Mouse (Mus musculus): Measurements from ENCODE around the gene 3110009E18Rik. TPM values are rescaled to one million over a fixed set of nuclear protein-coding genes. Genes with fewer than 3 reads are reported as not detected.

Gene 3110009E18Rik
- 20.7 and 21.8 TPM in 2 replicates for polyA plus RNA-seq (2015; fragmentation: Nextera tagmentation; extraction: Ambion mirVana)

GRCm38 (mm10) chr1:120120969-120121811 is at the start of gene 3110009E18Rik, which contains the start of gene Dbi:
TSS of gene 3110009E18Rik (plus strand) at chr1:120121187.
TSS of gene Dbi (minus strand) at chr1:120121078.
- peak; percentile 96 for ATAC-seq
- WGBS = 1% methylated on average over 52 of the region's 52 CpGs
- H3K9ac ChIP-seq (replicated peaks) = peak within 1 kb of the TSS; percentile 80
- peaks cover 3% of the 10 kb centered on the region for H3K36me3 ChIP-seq
- no peaks in the 10 kb centered on the region for H3K27me3 ChIP-seq
- H3K27ac ChIP-seq = peak within 1 kb of the TSS; percentile 90
- no peaks in the 10 kb centered on the region for H3K9me3 ChIP-seq
- peak within 1 kb of the TSS; percentile 85 for H3K4me2 ChIP-seq (replicated peaks)
- peak within 1 kb of the TSS; percentile 63 for H3K4me3 ChIP-seq (replicated peaks)
- H3K4me1 ChIP-seq (replicated peaks) = peaks cover 36% of the 10 kb centered on the region

DNA sequence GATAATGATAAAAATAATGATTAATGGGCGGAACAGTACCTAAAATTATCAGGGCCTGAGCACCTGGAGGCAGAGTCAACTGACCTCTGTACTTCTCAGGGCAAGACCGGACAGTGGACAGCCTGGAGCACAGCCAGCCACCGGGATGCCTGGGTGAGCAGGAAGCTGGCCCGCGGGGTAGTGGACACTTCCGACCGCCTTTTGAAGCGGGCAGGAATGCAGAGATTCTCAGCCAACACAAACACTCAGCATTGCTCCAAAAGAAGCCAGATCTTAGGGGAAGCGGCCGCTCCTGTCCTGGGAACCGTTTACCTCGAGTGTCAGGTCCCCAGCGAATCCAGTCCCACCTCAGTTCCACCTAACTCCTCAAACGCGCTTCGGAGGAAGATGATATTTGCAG is 48.1 kb upstream of the 3110009E18Rik start:
- H3K27me3 ChIP-seq = peaks cover 51% of the 10 kb centered on the region
- no peak overlapping the region for H3K9ac ChIP-seq (replicated peaks)
- no peak for ATAC-seq
- H3K4me3 ChIP-seq (replicated peaks) = peak overlapping the region; percentile 43
- H3K4me2 ChIP-seq (replicated peaks) = peak overlapping the region; percentile 82
- no peaks in the 10 kb centered on the region for H3K9me3 ChIP-seq
- H3K27ac ChIP-seq = no peak overlapping the region
- no peaks in the 10 kb centered on the region for H3K36me3 ChIP-seq
- WGBS = 14% methylated on average over 16 of the region's 16 CpGs
- H3K4me1 ChIP-seq (replicated peaks) = peaks cover 16% of the 10 kb centered on the region

DNA sequence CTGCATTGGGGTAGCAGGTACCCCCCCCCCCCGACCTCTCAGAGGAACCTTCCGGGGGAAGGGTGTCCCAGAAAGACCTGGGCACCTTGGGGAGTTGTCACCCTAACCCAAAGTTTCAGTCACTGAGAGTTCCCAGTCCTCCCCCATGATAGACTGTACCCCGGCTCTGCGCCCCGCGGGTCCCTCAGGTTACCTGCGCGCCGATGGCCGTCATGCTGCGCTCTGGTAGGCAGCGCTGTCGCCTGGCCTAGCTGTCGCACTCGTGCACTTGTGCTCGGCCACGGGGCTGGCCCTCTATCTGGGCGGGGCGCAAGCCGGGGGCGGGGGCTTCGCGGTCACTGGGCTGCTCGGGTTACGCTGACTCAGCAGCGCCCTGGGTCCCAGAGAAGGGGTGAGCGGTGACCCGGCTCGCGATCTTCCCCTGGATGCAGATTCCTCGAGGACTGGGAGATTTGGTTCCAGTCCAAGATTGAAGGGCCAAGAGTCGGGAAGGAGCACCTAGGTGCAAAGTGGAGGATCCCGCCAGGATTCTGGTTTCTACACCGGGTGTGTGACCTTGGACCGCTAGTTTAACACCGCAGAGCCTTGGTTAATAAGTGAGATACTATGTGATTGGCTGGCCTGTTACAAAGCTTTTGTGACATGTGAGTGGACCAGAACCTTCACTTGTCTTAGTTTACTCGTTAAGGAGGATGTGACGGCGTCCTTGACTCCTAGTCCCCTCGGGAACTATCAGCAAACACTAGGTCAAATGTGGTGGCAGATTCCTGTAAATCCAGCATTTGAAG is 47.3 kb upstream of the 3110009E18Rik start, which contains the start of gene Tmem37:
Tmem37 (minus strand) TSS at position 556 of the 788 bp plus-strand sequence.
- ATAC-seq = peak; percentile 72
- Histone ChIP-seq H3K9ac (replicated peaks) (peak within 1 kb of the TSS; percentile 57; the same call in 1 of the 2 replicates), H3K4me1 (replicated peaks) (peaks cover 20% of the 10 kb centered on the region), H3K4me3 (replicated peaks) (peak within 1 kb of the TSS; percentile 43), H3K9me3 (no peaks in the 10 kb centered on the region), H3K27ac (no peak within 1 kb of the TSS), H3K36me3 (no peaks in the 10 kb centered on the region), H3K4me2 (replicated peaks) (peak within 1 kb of the TSS; percentile 82), H3K27me3 (peaks cover 51% of the 10 kb centered on the region)
- WGBS = 1% methylated on average over 40 of the region's 40 CpGs

DNA sequence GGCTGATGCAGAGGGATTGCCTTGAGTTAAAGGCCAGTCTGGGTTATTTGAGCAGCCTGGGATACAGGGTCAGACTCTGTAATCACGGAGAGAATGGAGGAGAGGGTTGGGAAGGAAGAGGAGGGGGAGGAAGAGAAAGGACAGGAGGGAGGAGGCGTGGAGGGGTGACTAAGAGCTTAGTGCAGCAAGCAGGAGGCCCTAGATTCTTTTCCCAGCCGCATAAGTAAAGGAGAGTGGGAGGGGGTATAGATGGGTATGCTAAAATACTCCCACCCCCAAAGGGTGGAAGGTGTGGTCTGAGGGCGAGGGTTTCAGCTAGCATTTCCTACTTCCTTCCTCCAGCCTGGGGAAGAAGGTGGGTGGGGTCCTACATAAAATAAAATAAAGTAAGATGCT is 46.7 kb upstream of the 3110009E18Rik start:
- no peak overlapping the region for H3K9ac ChIP-seq (replicated peaks)
- no peaks in the 10 kb centered on the region for H3K9me3 ChIP-seq
- H3K4me3 ChIP-seq (replicated peaks) = no peak overlapping the region
- no peak overlapping the region for H3K27ac ChIP-seq
- peak; percentile 7; the same call in 1 of the 2 replicates for ATAC-seq
- H3K27me3 ChIP-seq = peaks cover 51% of the 10 kb centered on the region
- no peaks in the 10 kb centered on the region for H3K36me3 ChIP-seq
- WGBS = 21% methylated on average over 4 of the region's 4 CpGs
- H3K4me2 ChIP-seq (replicated peaks) = peak overlapping the region; percentile 82; the same call in 1 of the 2 replicates
- peaks cover 20% of the 10 kb centered on the region for H3K4me1 ChIP-seq (replicated peaks)

GRCm38 (mm10) chr1:120074931-120075330 is 46.1 kb upstream of the 3110009E18Rik start:
- H3K36me3 ChIP-seq = no peaks in the 10 kb centered on the region
- H3K4me3 ChIP-seq (replicated peaks) = no peak overlapping the region
- no peak overlapping the region for H3K27ac ChIP-seq
- H3K9ac ChIP-seq (replicated peaks) = no peak overlapping the region
- no peak overlapping the region for H3K4me2 ChIP-seq (replicated peaks)
- 70% methylated on average over 4 of the region's 4 CpGs for WGBS
- ATAC-seq = no peak
- peaks cover 51% of the 10 kb centered on the region for H3K27me3 ChIP-seq
- H3K4me1 ChIP-seq (replicated peaks) = peaks cover 20% of the 10 kb centered on the region
- no peaks in the 10 kb centered on the region for H3K9me3 ChIP-seq

GRCm38 (mm10) chr1:120075507-120075906 is 45.5 kb upstream of the 3110009E18Rik start:
- Histone ChIP-seq H3K27ac (no peak overlapping the region), H3K4me3 (replicated peaks) (no peak overlapping the region), H3K4me2 (replicated peaks) (no peak overlapping the region), H3K4me1 (replicated peaks) (peaks cover 20% of the 10 kb centered on the region), H3K9ac (replicated peaks) (no peak overlapping the region), H3K27me3 (peaks cover 51% of the 10 kb centered on the region), H3K36me3 (no peaks in the 10 kb centered on the region), H3K9me3 (no peaks in the 10 kb centered on the region)
- no peak for ATAC-seq
- WGBS = 81% methylated on average over 5 of the region's 5 CpGs

GRCm38 (mm10) chr1:120077746-120078410 is 43.1 kb upstream of the 3110009E18Rik start:
- WGBS = 13% methylated on average over 9 of the region's 9 CpGs
- Histone ChIP-seq H3K27me3 (peaks cover 34% of the 10 kb centered on the region), H3K9ac (replicated peaks) (no peak overlapping the region), H3K4me1 (replicated peaks) (peaks cover 18% of the 10 kb centered on the region), H3K4me2 (replicated peaks) (no peak overlapping the region), H3K9me3 (no peaks in the 10 kb centered on the region), H3K36me3 (no peaks in the 10 kb centered on the region), H3K4me3 (replicated peaks) (no peak overlapping the region), H3K27ac (no peak overlapping the region)
- ATAC-seq = no peak

- H3K4me2 ChIP-seq (replicated peaks) = no peak overlapping the region
- no peak overlapping the region for H3K9ac ChIP-seq (replicated peaks)
- WGBS = 83% methylated on average over 1 of the region's 1 CpGs
- no peak overlapping the region for H3K27ac ChIP-seq
- H3K27me3 ChIP-seq = peaks cover 6% of the 10 kb centered on the region; the same call in 1 of the 2 replicates
- no peaks in the 10 kb centered on the region for H3K36me3 ChIP-seq
- no peaks in the 10 kb centered on the region for H3K9me3 ChIP-seq
- no peak overlapping the region for H3K4me3 ChIP-seq (replicated peaks)
- no peak for ATAC-seq
- H3K4me1 ChIP-seq (replicated peaks) = 0 out of 2 replicates have a peak, but pooled peaks cover 5% of the 10 kb centered on the region
These were observed 40.4 kb upstream of the 3110009E18Rik start for GRCm38 (mm10) chr1:120080632-120081031.

GRCm38 (mm10) chr1:120082957-120083585 is 37.9 kb upstream of the 3110009E18Rik start:
- Histone ChIP-seq H3K9me3 (no peaks in the 10 kb centered on the region), H3K27ac (no peak overlapping the region), H3K36me3 (no peaks in the 10 kb centered on the region), H3K4me1 (replicated peaks) (0 out of 2 replicates have a peak, but pooled peaks cover 2% of the 10 kb centered on the region), H3K9ac (replicated peaks) (no peak overlapping the region), H3K27me3 (no peaks in the 10 kb centered on the region), H3K4me2 (replicated peaks) (no peak overlapping the region), H3K4me3 (replicated peaks) (no peak overlapping the region)
- no peak for ATAC-seq
- WGBS = 39% methylated on average over 7 of the region's 7 CpGs

DNA sequence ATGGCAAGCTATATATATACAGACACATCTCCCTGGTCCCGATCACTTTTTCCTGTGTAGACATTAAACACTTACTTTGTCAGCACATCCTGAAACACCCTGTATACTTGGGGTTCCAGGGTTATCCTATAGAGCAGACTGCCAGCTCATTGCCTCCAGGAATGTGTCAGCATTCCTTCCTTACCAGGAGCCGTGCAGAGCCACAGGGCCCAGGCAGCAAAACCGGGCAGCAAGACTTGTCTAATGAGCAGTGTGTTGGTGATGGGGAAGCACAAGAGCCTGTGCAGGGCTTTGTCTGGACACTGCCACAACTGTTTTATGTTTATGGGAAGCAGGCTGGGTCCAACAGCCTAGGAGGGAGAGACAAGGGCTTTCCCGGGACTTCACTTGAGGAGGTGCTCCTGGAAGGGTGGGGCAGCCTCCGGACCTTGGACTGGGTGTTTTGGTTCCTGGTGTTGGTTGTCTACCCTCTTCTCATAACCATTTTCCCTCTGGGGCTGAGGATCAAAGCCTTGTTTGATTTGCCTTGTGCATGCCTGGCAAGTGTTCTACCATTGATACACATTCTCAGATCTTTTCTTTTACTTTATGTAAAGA is 37.0 kb upstream of the 3110009E18Rik start:
- WGBS = 71% methylated on average over 5 of the region's 5 CpGs
- no peak overlapping the region for H3K4me2 ChIP-seq (replicated peaks)
- no peaks in the 10 kb centered on the region for H3K36me3 ChIP-seq
- H3K4me3 ChIP-seq (replicated peaks) = no peak overlapping the region
- H3K9me3 ChIP-seq = no peaks in the 10 kb centered on the region
- H3K27ac ChIP-seq = no peak overlapping the region
- H3K4me1 ChIP-seq (replicated peaks) = no peaks in the 10 kb centered on the region
- ATAC-seq = no peak
- no peaks in the 10 kb centered on the region for H3K27me3 ChIP-seq
- H3K9ac ChIP-seq (replicated peaks) = no peak overlapping the region

GRCm38 (mm10) chr1:120085696-120086095 is 35.3 kb upstream of the 3110009E18Rik start:
- 69% methylated on average over 3 of the region's 3 CpGs for WGBS
- Histone ChIP-seq H3K36me3 (no peaks in the 10 kb centered on the region), H3K4me3 (replicated peaks) (no peak overlapping the region), H3K9ac (replicated peaks) (no peak overlapping the region), H3K9me3 (no peaks in the 10 kb centered on the region), H3K27me3 (no peaks in the 10 kb centered on the region), H3K27ac (no peak overlapping the region), H3K4me1 (replicated peaks) (no peaks in the 10 kb centered on the region), H3K4me2 (replicated peaks) (no peak overlapping the region)
- ATAC-seq = no peak

Measured in midbrain, embryonic 13.5 days (tissue).